Mouse (Mus musculus): ENCODE data around the gene Fgfr2.

- TF ChIP-seq CTCF (IDR thresholded peaks at IDR 0.05; ENCODE audit: low read depth) (no peak), EP300 (IDR thresholded peaks at IDR 0.05; ENCODE audit: low read depth) (no peak)
Measured at GRCm38 (mm10) chr7:130693800-130694193, 2429.4 kb downstream of the Fgfr2 start.

Measured in liver, postnatal 0 days (tissue).